Mouse (Mus musculus) forebrain, embryonic 14.5 days (tissue): ENCODE measurements around the gene Mettl27. TPM values are rescaled to one million over a fixed set of nuclear protein-coding genes. Genes with fewer than 3 reads are reported as not detected.

Experiments used
- ATAC-seq: fragments of 200-750 bp; cut with Nextera tagmentation; 2 replicates; pipeline ENCODE4 v1.8.0; 2017; ENCODE audit warnings: mild to moderate bottlenecking, moderate library complexity
- DNase-seq: peaks from one replicate; pipeline ENCODE4 v3.0.0-alpha.2; 2015; ENCODE audit warnings: low spot score
- H3K27ac ChIP-seq: fragments of 300-500 bp; sonication (generic); 2 replicates; pipeline ENCODE4 v1.5.1; 2014; ENCODE audit warnings: low read depth, mild to moderate bottlenecking, control low read depth, low read length, moderate library complexity
- H3K27me3 ChIP-seq: fragments of 300-500 bp; sonication (generic); replicated peaks from 2 replicates; pipeline ENCODE4 v1.6.1; 2014; ENCODE audit warnings: low read length, control low read depth, mixed read lengths; ENCODE audit not compliant: control insufficient read depth, insufficient read depth
- H3K36me3 ChIP-seq: fragments of 300-500 bp; sonication (generic); 2 replicates; pipeline ENCODE4 v1.6.1; 2014; ENCODE audit warnings: low read length, control low read depth; ENCODE audit not compliant: control insufficient read depth, insufficient read depth
- H3K4me1 ChIP-seq: fragments of 300-500 bp; sonication (generic); 2 replicates; pipeline ENCODE4 v1.6.1; 2014; ENCODE audit warnings: antibody characterized with exemption, low read length, control low read depth; ENCODE audit not compliant: control insufficient read depth, insufficient read depth
- H3K4me2 ChIP-seq: fragments of 300-500 bp; sonication (generic); 2 replicates; pipeline ENCODE4 v1.6.1; 2014; ENCODE audit warnings: mild to moderate bottlenecking, control low read depth, low read length
- H3K4me3 ChIP-seq: fragments of 300-500 bp; sonication (generic); 2 replicates; pipeline ENCODE4 v1.5.1; 2014; ENCODE audit warnings: low read depth, low read length, control low read depth
- H3K9ac ChIP-seq: fragments of 300-500 bp; sonication (generic); 2 replicates; pipeline ENCODE4 v1.6.1; 2014; ENCODE audit warnings: mild to moderate bottlenecking, low read length, control low read depth, moderate library complexity
- H3K9me3 ChIP-seq: fragments of 300-500 bp; sonication (generic); replicated peaks from 2 replicates; pipeline ENCODE4 v1.6.1; 2016; ENCODE audit warnings: low read length, control low read depth, mixed read lengths; ENCODE audit not compliant: control insufficient read depth
- WGBS: fragments of 180-500 bp; shearing (Covaris S2); extraction: QIAGEN DNeasy Blood & Tissue Kit; methylation state at CpG from one replicate; pipeline ENCODE4 v1.1.7; 2014; 5-methylcytosine and 5-hydroxymethylcytosine counted together
- polyA plus RNA-seq: library from polyadenylated mRNA; unstranded; fragments of >200 nt; fragmentation: Nextera tagmentation; extraction: Ambion mirVana; gene quantifications from 2 replicates; pipeline ENCODE4 v1.2.1, GENCODE M21; 2014

Gene Mettl27
- polyA plus RNA-seq, 1 experiment from 2014 or later = 9.4 TPM

GRCm38 (mm10) chr5:134915311-134915710, 16.9 kb upstream of the Mettl27 start, which contains the start of gene Cldn13:
Cldn13 (minus strand) TSS chr5:134915526.
- Histone ChIP-seq H3K27me3 (no peaks in the 10 kb centered on the region), H3K9ac (no peak within 1 kb of the TSS), H3K4me1 (no peaks in the 10 kb centered on the region), H3K36me3 (no peaks in the 10 kb centered on the region), H3K4me3 (no peak within 1 kb of the TSS), H3K27ac (no peak within 1 kb of the TSS), H3K4me2 (no peak within 1 kb of the TSS), H3K9me3 (no peaks in the 10 kb centered on the region)
- WGBS = 85% methylated on average over 8 of the region's 8 CpGs
- ATAC-seq (no peak), DNase-seq (no peak)

DNA sequence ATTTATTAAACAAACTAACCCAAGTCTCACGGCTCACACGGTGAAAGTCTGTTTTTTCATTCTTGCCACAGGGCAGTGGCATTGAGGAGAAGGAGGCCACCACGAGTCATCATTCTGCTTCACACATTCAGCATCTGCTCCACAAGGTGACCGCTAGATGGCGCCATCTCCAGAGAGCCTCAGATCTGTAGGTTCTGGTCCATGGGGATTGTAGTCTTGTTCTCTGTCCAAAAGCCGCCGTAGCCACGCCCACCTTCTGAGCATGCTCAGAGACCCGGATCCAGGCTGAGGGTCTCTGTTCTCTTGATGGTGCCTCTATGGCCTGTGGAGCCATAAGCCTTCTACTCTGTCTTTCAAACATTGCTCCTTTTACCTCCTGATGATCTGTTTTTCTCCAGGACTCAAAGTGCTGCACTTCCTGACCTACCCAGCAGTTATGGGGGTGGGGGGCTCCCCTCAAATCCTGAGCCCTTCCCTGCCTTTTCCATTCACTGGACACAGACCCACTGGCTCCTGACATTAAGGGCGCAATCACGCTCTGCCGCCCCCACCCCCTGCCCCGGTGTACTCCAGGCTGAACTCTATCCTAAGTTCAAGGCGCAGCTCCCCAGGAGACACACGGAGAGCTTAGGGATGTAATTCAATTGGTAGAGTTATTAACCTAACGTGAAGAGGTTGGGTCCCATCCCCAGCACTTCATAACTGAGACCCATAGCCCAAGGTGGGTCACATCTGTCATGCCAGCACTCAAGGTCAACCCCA, 13.9 kb upstream of the Mettl27 start:
- Histone ChIP-seq H3K4me3 (no peak overlapping the region), H3K36me3 (no peaks in the 10 kb centered on the region), H3K9ac (no peak overlapping the region), H3K27ac (no peak overlapping the region), H3K4me1 (no peaks in the 10 kb centered on the region), H3K9me3 (no peaks in the 10 kb centered on the region), H3K4me2 (no peak overlapping the region), H3K27me3 (no peaks in the 10 kb centered on the region)
- 50% methylated on average over 16 of the region's 16 CpGs for WGBS
- DNase-seq = peak; percentile 10
- ATAC-seq = no peak

DNA sequence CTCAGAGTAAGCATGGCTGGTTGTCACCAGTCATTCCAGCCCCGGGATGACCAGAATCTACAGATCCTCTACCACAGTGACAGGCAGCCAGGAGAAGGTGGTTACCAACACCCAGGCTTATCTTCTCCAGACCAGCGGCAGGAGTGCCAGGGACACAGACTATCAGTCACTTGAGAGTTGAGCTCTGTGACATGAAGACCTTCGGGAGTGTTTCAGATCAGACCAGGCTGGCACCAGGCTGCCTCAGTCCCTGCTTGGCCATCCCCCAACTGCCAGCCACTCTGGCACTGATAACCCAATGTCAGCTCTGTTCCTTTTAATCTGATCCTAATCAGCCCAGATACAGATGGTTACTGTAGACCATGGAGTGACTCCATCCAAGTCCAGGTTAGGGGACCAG, 13.1 kb upstream of the Mettl27 start:
- Histone ChIP-seq H3K4me2 (no peak overlapping the region), H3K36me3 (no peaks in the 10 kb centered on the region), H3K4me1 (no peaks in the 10 kb centered on the region), H3K9ac (no peak overlapping the region), H3K4me3 (no peak overlapping the region), H3K27ac (no peak overlapping the region), H3K9me3 (no peaks in the 10 kb centered on the region), H3K27me3 (no peaks in the 10 kb centered on the region)
- ATAC-seq = no peak
- no peak for DNase-seq
- WGBS = 93% methylated on average over 3 of the region's 3 CpGs

- Histone ChIP-seq H3K27ac (no peak overlapping the region), H3K36me3 (no peaks in the 10 kb centered on the region), H3K4me3 (no peak overlapping the region), H3K9ac (no peak overlapping the region), H3K4me1 (no peaks in the 10 kb centered on the region), H3K4me2 (no peak overlapping the region), H3K9me3 (no peaks in the 10 kb centered on the region), H3K27me3 (no peaks in the 10 kb centered on the region)
- 57% methylated on average over 6 of the region's 6 CpGs for WGBS
- peak; percentile 30 for DNase-seq
- no peak for ATAC-seq
Observed at GRCm38 (mm10) chr5:134920106-134920687, 12.0 kb upstream of the Mettl27 start.

DNA sequence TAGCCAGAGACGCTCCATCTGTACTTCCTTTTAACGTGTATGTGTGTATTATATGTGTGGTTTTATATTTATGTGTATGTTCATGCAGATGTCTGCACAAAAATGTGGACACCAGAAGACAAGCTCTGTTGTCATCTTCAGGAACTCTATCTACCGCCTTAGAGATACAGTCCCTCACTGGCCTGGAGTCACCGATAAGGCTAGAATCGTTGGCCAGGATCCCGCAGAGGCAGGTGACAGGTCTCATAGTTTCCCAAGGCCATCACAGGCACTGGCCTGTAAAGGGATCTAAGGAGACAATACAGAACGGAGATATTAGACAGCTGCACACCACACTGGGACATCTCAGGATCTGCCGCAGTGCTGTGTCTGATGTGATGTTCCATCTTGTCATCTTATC, 11.1 kb upstream of the Mettl27 start:
- H3K9ac ChIP-seq = no peak overlapping the region
- no peak overlapping the region for H3K4me3 ChIP-seq
- ATAC-seq = no peak
- H3K4me2 ChIP-seq = no peak overlapping the region
- 88% methylated on average over 8 of the region's 8 CpGs for WGBS
- no peaks in the 10 kb centered on the region for H3K36me3 ChIP-seq
- H3K9me3 ChIP-seq = no peaks in the 10 kb centered on the region
- no peaks in the 10 kb centered on the region for H3K4me1 ChIP-seq
- DNase-seq = no peak
- H3K27me3 ChIP-seq = no peaks in the 10 kb centered on the region
- H3K27ac ChIP-seq = no peak overlapping the region

DNA sequence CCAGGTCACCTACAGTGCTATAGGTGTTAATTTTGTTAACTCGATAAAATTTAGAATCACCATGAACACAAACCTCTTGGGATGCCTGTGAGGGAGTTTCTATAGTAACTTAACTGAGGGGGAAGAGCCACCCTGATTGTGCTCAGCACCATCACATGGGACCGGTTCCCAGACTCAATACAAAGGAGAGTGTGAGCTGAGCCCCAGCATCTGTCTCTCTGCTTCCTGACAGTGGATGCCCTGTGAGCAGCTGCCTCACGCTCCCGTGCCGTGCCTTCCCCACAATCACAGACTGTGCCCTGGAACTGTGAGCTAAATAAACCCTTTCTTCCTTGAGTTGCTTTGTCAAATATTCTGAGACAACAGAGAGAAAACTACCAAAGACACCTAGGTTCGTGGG, 9.0 kb upstream of the Mettl27 start:
- Histone ChIP-seq H3K4me1 (no peaks in the 10 kb centered on the region), H3K27ac (no peak overlapping the region), H3K4me2 (no peak overlapping the region), H3K9me3 (no peaks in the 10 kb centered on the region), H3K36me3 (no peaks in the 10 kb centered on the region), H3K4me3 (no peak overlapping the region), H3K9ac (no peak overlapping the region), H3K27me3 (no peaks in the 10 kb centered on the region)
- 59% methylated on average over 6 of the region's 6 CpGs for WGBS
- ATAC-seq = no peak
- no peak for DNase-seq

GRCm38 (mm10) chr5:134926726-134927125, 5.4 kb upstream of the Mettl27 start:
- Histone ChIP-seq H3K4me2 (no peak overlapping the region), H3K9me3 (no peaks in the 10 kb centered on the region), H3K27ac (no peak overlapping the region), H3K4me3 (no peak overlapping the region), H3K9ac (no peak overlapping the region), H3K27me3 (no peaks in the 10 kb centered on the region), H3K4me1 (no peaks in the 10 kb centered on the region), H3K36me3 (no peaks in the 10 kb centered on the region)
- DNase-seq (no peak), ATAC-seq (no peak)
- 79% methylated on average over 4 of the region's 4 CpGs for WGBS

- Histone ChIP-seq H3K9me3 (no peaks in the 10 kb centered on the region), H3K4me3 (no peak overlapping the region), H3K36me3 (no peaks in the 10 kb centered on the region), H3K27ac (no peak overlapping the region), H3K4me2 (no peak overlapping the region), H3K27me3 (no peaks in the 10 kb centered on the region), H3K9ac (no peak overlapping the region), H3K4me1 (0 out of 2 replicates have a peak, but pooled peaks cover 3% of the 10 kb centered on the region)
- ATAC-seq (no peak), DNase-seq (no peak)
- WGBS = 91% methylated on average over 2 of the region's 2 CpGs
Observed at GRCm38 (mm10) chr5:134929988-134930387, 2.2 kb upstream of the Mettl27 start.

GRCm38 (mm10) chr5:134932903-134933276, 722 bp downstream of the Mettl27 start:
- Histone ChIP-seq H3K4me1 (0 out of 2 replicates have a peak, but pooled peaks cover 3% of the 10 kb centered on the region), H3K27me3 (no peaks in the 10 kb centered on the region), H3K36me3 (no peaks in the 10 kb centered on the region), H3K9ac (peak overlapping the region; percentile 74), H3K4me3 (peak overlapping the region; percentile 57), H3K27ac (no peak overlapping the region), H3K4me2 (peak overlapping the region; percentile 93), H3K9me3 (no peaks in the 10 kb centered on the region)
- WGBS = 47% methylated on average over 9 of the region's 9 CpGs
- ATAC-seq = peak; percentile 10; the same call in 1 of the 2 replicates
- peak; percentile 61 for DNase-seq
